Mouse (Mus musculus): ENCODE data around the gene Vrk2.

DNA sequence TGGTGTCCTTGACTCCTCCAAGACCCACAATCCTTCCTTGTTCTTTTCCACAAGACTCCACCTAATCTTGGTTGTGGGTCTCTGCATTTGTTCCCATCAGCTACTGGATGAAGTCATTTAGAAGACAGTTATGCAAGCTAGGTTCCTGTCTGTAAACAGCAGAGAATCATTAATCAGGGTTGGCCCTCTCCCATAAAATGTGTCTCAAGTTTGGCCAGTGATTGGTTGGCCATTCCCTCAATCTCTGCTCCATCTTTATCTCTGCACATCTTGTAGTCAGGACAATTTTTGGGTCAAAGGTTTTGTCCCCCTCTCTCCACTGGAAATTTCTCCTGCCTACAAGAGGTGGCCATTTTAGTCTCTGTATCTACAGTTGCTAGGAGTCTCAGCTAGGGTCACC, 149.4 kb downstream of the Vrk2 start:
- TF ChIP-seq POLR2A (IDR thresholded peaks at IDR 0.05; ENCODE audit: insufficient read length, low read depth) = no peak
- no peak for TF ChIP-seq USF1 (IDR thresholded peaks at IDR 0.05; ENCODE audit: low read depth)

Data from myocyte (in vitro differentiated cells).